Mouse (Mus musculus): ENCODE results near the gene Icam4. TPM values are rescaled to one million over a fixed set of nuclear protein-coding genes. Genes with fewer than 3 reads are reported as not detected.
"Not testable (repeated sequence)": the region's sequence is repeated elsewhere in the genome, so short reads cannot be mapped to it uniquely, and the experiment has no call there.

Gene Icam4
- total RNA-seq, 2 experiments from 2014 or later: 0.80 to 1.1 TPM

- peak; percentile 88 to 93 for DNase-seq (ENCODE audit: low spot score in 2 of 2)
- intact Hi-C loops (cut with DNase I): loop anchor here (1.0 to 2.0 kb wide), 3 partner anchors 32 to 99 kb away; partner anchors contain the start of genes Gm38431 and Tyk2
Measured at GRCm38 (mm10) chr9:21031251-21031895, 2.2 kb downstream of the Icam4 start.

DNA sequence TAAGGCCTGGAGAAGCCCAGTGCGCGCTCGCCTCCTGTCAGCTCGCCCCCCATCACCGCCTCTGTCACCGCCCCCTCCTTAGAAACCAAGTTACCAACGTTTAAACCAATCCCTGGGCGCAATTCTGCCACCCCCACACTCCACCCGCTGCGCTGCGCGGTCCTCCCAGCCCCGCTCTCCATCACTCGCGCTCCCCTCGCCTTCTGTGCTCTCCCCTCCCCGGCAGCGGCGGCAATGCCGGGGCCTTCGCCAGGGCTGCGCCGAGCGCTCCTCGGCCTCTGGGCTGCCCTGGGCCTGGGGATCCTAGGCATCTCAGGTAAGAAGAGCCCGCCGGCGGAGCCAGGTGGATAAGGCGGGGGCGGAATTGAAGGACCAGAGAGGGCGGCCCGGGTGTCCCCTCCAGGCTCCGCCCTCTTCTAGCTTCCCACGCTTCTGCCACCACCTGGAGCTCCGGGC lies 2.8 kb downstream of the Icam4 start, which contains the start of gene Icam5:
Gene Icam5, plus strand, starts transcription at position 178 of the 456 bp plus-strand sequence.
- intact Hi-C loops (cut with DNase I): loop anchor here (1.0 to 2.0 kb wide), 5 partner anchors 9 to 99 kb away; partner anchors contain the start of genes Gm38431 and Tyk2
- DNase-seq (ENCODE audit: low spot score in 2 of 2): peak; percentile 84 to 95

DNA sequence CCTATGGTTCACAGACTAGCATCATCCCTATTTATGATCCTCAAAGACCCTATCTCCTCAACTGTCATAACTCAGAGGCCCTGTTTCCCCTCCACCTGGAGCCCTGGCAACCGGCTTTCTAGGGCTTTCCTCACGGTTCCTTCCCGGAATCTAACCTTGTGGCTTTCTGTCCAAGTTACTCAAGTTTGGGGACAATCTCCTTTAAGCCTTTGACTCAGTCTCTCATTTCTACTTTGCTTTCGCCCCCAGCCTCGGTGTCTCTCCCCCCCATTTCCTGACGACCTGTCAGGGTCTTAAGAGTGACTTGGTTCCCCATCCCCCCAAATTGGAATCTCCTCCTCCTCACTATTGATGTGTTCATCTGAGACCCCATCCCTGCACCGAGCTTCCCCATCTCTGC lies 3.3 kb downstream of the Icam4 start:
- intact Hi-C loops (cut with DNase I): loop anchor here (1.0 kb wide), 2 partner anchors 9 to 40 kb away; no protein-coding TSS in a partner anchor
- DNase-seq (ENCODE audit: low spot score in 2 of 2): no peak

GRCm38 (mm10) chr9:21033136-21033535 lies 4.0 kb downstream of the Icam4 start:
- peak; percentile 71 to 81 for DNase-seq (ENCODE audit: low spot score in 2 of 2)
- intact Hi-C loops (cut with DNase I): no loop called here

DNA sequence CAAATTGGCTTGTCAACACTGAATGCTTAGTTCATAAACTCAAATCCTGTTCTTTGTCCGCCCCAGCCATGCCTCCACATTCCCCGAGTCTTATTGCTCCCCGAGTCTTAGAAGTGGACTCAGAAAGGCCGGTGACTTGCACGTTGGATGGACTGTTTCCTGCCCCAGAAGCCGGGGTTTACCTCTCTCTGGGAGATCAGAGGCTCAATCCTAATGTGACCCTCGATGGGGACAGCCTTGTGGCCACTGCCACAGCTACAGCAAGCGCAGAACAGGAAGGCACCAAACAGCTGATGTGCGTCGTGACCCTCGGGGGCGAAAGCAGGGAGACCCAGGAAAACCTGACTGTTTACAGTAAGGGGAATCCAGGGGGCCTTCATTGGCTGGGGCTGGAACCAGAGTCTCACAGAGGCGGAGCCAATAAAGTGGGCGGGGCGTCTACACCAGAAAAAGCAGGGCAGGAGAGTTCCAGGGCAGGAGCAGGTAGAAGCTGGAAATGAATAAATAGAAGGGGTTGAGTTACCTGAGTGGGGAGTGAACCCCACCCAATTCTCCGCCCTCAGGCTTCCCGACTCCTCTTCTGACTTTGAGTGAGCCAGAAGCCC lies 5.4 kb downstream of the Icam4 start:
- no peak for DNase-seq (ENCODE audit: low spot score in 2 of 2)
- intact Hi-C loops (cut with DNase I): no loop called here

GRCm38 (mm10) chr9:21035586-21035985 lies 6.4 kb downstream of the Icam4 start:
- intact Hi-C loops (cut with DNase I): no loop called here
- DNase-seq (ENCODE audit: low spot score in 2 of 2): peak in 1 of 2 experiments; percentile 58

- no peak for DNase-seq (ENCODE audit: low spot score in 2 of 2)
- intact Hi-C loops (cut with DNase I): loop anchor here (1.0 to 2.0 kb wide), 2 partner anchors 27 to 61 kb away; no protein-coding TSS in a partner anchor
Measured at GRCm38 (mm10) chr9:21036161-21036560, 7.0 kb downstream of the Icam4 start.

GRCm38 (mm10) chr9:21036666-21037065 lies 7.5 kb downstream of the Icam4 start:
- intact Hi-C loops (cut with DNase I): loop anchor here (1.0 to 2.0 kb wide), 2 partner anchors 27 to 60 kb away; no protein-coding TSS in a partner anchor
- peak in 1 of 2 experiments; percentile 31 for DNase-seq (ENCODE audit: low spot score in 2 of 2)

GRCm38 (mm10) chr9:21037481-21037891 lies 8.3 kb downstream of the Icam4 start:
- peak in 1 of 2 experiments; percentile 42 for DNase-seq (ENCODE audit: low spot score in 2 of 2)
- intact Hi-C loops (cut with DNase I): loop anchor here (2.0 kb wide), 1 partner anchor 59 kb away; no protein-coding TSS in a partner anchor

DNA sequence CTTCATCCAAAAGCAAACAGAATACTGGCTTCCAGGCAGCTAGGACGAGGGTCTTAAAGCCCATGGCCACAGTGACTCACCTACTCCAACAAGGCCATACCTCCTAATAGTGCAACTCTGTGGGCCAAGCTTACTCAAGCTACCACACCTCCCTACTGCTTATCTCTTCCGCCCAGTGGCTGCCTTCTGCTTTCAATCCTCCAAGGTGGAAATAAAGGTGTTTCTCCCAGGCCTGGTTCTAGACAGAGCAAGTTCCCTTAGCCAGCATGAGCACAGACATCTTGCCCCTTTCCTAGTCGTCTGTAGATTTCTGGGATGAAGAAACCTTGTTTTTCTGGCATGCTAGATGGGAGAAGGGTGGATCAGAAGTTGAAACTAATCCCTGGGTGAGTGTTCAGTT lies 10.6 kb downstream of the Icam4 start:
- DNase-seq (ENCODE audit: low spot score in 2 of 2): peak in 1 of 2 experiments; percentile 9
- intact Hi-C loops (cut with DNase I): no loop called here

DNA sequence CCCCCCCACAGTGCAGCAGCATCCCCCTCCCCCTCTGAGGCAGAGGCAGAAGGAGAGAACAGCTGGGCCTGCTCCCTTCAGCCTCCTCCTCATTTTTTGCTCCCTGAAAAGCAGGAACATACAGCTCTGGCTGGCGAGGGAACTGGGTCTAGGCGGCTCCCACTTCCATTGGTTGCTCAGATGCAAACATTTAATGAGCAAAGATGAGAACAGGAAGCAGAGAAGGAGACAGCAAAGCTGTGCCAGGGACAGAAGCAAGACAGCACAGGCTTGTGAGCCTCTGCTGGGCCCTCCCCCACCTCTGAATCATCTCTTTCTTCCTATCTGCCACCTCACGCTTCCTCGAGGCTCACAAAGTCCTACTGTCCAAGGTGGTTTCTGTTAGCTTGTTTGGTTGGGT lies 12.1 kb downstream of the Icam4 start:
- intact Hi-C loops (cut with DNase I): loop anchor here (1.0 kb wide), 2 partner anchors 9 to 22 kb away; partner anchors contain the start of gene Icam5

GRCm38 (mm10) chr9:21043563-21043962 lies 14.4 kb downstream of the Icam4 start:
- intact Hi-C loops (cut with DNase I): no loop called here
- no peak for DNase-seq (ENCODE audit: low spot score in 2 of 2)

More for the DNA sequence above, 12.1 kb downstream of the Icam4 start:
- DNase-seq (ENCODE audit: low spot score in 2 of 2): peak; percentile 83 to 97

DNA sequence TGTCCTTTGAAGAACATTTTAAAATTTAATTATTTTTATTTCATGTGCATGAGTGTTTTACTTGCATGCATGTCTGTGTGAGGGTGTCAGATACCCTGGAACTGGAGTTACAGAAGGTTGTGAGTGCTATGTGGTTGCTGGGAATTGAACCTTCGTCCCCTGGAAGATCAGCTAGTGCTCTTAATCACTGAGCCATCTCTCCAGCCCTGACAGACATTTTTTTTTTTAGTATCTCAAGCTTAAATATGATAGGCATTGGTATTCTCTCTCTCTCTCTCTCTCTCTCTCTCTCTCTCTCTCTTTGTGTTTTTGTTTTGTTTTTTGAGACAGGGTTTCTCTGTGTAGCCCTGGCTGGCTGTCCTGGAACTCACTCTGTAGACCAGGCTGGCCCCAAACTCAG lies 15.6 kb downstream of the Icam4 start:
- DNase-seq (ENCODE audit: low spot score in 2 of 2); intact Hi-C loops (cut with DNase I): not testable (repeated sequence)

GRCm38 (mm10) chr9:21045235-21045634 lies 16.1 kb downstream of the Icam4 start:
- intact Hi-C loops (cut with DNase I): no loop called here
- no peak for DNase-seq (ENCODE audit: low spot score in 2 of 2)

- intact Hi-C loops (cut with DNase I): no loop called here
- no peak for DNase-seq (ENCODE audit: low spot score in 2 of 2)
Measured at GRCm38 (mm10) chr9:21051578-21051977, 22.4 kb downstream of the Icam4 start.

- peak; percentile 72 to 96 for DNase-seq (ENCODE audit: low spot score in 2 of 2)
- intact Hi-C loops (cut with DNase I): loop anchor here (1.0 kb wide), 3 partner anchors 22 to 32 kb away; no protein-coding TSS in a partner anchor
Measured at GRCm38 (mm10) chr9:21062928-21063327, 33.8 kb downstream of the Icam4 start.

- no peak for DNase-seq (ENCODE audit: low spot score in 2 of 2)
- intact Hi-C loops (cut with DNase I): no loop called here
Measured at GRCm38 (mm10) chr9:21067006-21067684, 38.0 kb downstream of the Icam4 start, which contains the start of gene Zglp1. TSS of gene Zglp1 (minus strand) at chr9:21067093.

GRCm38 (mm10) chr9:21072641-21073040 lies 43.5 kb downstream of the Icam4 start:
- DNase-seq (ENCODE audit: low spot score in 2 of 2): peak in 1 of 2 experiments; percentile 44
- intact Hi-C loops (cut with DNase I): loop anchor here (1.0 kb wide), 1 partner anchor 40 kb away; the partner anchor contains the start of gene Icam5

DNA sequence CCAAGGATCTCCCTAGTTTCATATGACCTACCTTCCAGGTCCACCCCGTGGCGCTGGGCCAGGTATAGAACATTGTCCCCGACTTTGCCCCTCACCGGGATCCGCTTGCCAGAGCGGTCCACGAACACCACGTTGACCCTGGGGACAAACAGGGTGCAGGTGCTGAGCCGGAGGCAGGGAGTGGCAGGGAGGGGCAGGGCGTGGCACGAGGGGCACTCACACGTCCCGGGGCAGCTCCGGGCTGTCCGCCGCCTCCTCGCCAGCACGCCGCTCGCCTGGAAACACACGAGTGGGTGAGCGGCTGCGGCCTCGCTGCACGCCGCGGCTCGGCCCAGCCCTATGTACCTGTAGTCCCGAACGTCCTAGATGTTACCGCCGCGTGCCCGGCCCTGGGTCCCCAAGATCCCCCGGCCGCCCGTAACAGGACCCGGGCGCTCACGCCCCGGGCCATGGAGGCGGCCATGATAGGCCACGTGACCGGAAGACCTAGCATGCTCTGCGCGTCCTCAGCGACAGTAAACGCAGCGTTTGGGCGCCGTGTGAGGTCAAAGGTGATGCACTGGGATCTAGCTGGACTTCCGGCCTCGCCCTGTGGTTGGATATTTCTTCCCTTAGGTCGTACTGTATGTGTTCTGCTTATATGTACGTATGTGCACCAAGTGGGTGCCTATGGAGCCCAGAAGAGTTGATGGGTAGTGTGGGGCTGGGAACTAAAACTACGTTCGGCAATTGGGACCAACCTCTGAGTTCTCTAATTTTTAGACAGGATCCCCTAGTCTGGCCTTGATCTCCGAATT lies 44.1 kb downstream of the Icam4 start, which contains the start of the genes Gm49373 and Fdx1l:
Gene Gm49373, minus strand, starts transcription at position 53 of the 797 bp plus-strand sequence.
Gene Fdx1l, minus strand, starts transcription at position 571 of the 797 bp plus-strand sequence.
- intact Hi-C loops (cut with DNase I): no loop called here

More for the DNA sequence above, 44.1 kb downstream of the Icam4 start, which contains the start of the genes Gm49373 and Fdx1l:
- peak; percentile 95 for DNase-seq (ENCODE audit: low spot score in 2 of 2)

Data from left cerebral cortex, postnatal 25 days (tissue).